Mouse (Mus musculus): ENCODE measurements around the gene Arid3c.
"Not testable (repeated sequence)": the region's sequence is repeated elsewhere in the genome, so short reads cannot be mapped to it uniquely, and the experiment has no call there.

The Arid3c gene

GRCm38 (mm10) chr4:41704651-41705050, 26.3 kb downstream of the Arid3c start:
- peak in 1 of 2 experiments; percentile 49 for DNase-seq

GRCm38 (mm10) chr4:41702226-41702625, 28.7 kb downstream of the Arid3c start:
- DNase-seq, result not testable (repeated sequence)

- DNase-seq, result not testable (repeated sequence)
These were observed 30.7 kb downstream of the Arid3c start for GRCm38 (mm10) chr4:41700224-41700623.

GRCm38 (mm10) chr4:41699783-41700182, 31.2 kb downstream of the Arid3c start, which contains the start of gene Il11ra1:
Gene Il11ra1 (plus strand): TSS chr4:41699989.
- peak in 1 of 2 experiments; percentile 43 for DNase-seq

- peak; percentile 54 to 56 for DNase-seq
These were observed 32.4 kb downstream of the Arid3c start for GRCm38 (mm10) chr4:41698421-41699016.

GRCm38 (mm10) chr4:41696930-41697841, 33.8 kb downstream of the Arid3c start, which contains the start of gene Cntfr:
Gene Cntfr (minus strand): TSS chr4:41697089.
- peak; percentile 78 to 91 for DNase-seq

- DNase-seq, result not testable (repeated sequence)
These were observed 34.5 kb downstream of the Arid3c start for GRCm38 (mm10) chr4:41696452-41696851.

- not testable (repeated sequence) for DNase-seq
These were observed 35.1 kb downstream of the Arid3c start for GRCm38 (mm10) chr4:41695800-41696199.

- not testable (repeated sequence) for DNase-seq
These were observed 37.4 kb downstream of the Arid3c start for GRCm38 (mm10) chr4:41693511-41693910.

GRCm38 (mm10) chr4:41690014-41690413, 40.9 kb downstream of the Arid3c start:
- DNase-seq, result not testable (repeated sequence)

GRCm38 (mm10) chr4:41688562-41688961, 42.4 kb downstream of the Arid3c start:
- DNase-seq, result not testable (repeated sequence)

GRCm38 (mm10) chr4:41685882-41686492, 45.0 kb downstream of the Arid3c start:
- not testable (repeated sequence) for DNase-seq

- not testable (repeated sequence) for DNase-seq
These were observed 46.0 kb downstream of the Arid3c start for GRCm38 (mm10) chr4:41684931-41685453.

GRCm38 (mm10) chr4:41684131-41684930, 46.6 kb downstream of the Arid3c start:
- DNase-seq, result not testable (repeated sequence)

GRCm38 (mm10) chr4:41683303-41683702, 47.6 kb downstream of the Arid3c start:
- DNase-seq, result not testable (repeated sequence)

- no peak for DNase-seq
These were observed 48.2 kb downstream of the Arid3c start for GRCm38 (mm10) chr4:41682789-41683188.

GRCm38 (mm10) chr4:41681947-41682346, 49.0 kb downstream of the Arid3c start:
- no peak for DNase-seq

- DNase-seq, result no peak
These were observed 49.8 kb downstream of the Arid3c start for GRCm38 (mm10) chr4:41681176-41681575.

- no peak for DNase-seq
These were observed 51.7 kb downstream of the Arid3c start for GRCm38 (mm10) chr4:41679291-41679690.

- DNase-seq, result peak in 1 of 2 experiments; percentile 30
These were observed 52.1 kb downstream of the Arid3c start for GRCm38 (mm10) chr4:41678863-41679262.

- DNase-seq, result peak in 1 of 2 experiments; percentile 43
These were observed 53.8 kb downstream of the Arid3c start for GRCm38 (mm10) chr4:41677006-41677629.

All from kidney, postnatal 36 days (tissue).